Mouse (Mus musculus): Measurements from ENCODE around the gene Gpr83.
"Not testable (repeated sequence)": the region's sequence is repeated elsewhere in the genome, so short reads cannot be mapped to it uniquely, and the experiment has no call there.

Gene Gpr83

GRCm38 (mm10) chr9:14868326-14868725 is 8.3 kb downstream of the Gpr83 start:
- in situ Hi-C loops (cut with MseI, MboI) = loop anchor here (5.0 to 10.0 kb wide), 2 partner anchors 146 to 149 kb away; no protein-coding TSS in a partner anchor

GRCm38 (mm10) chr9:14870377-14870776 is 10.4 kb downstream of the Gpr83 start:
- in situ Hi-C loops (cut with MseI, MboI) = no loop called here

- in situ Hi-C loops (cut with MseI, MboI) = no loop called here
Observed at GRCm38 (mm10) chr9:14870802-14871201, 10.8 kb downstream of the Gpr83 start.

- in situ Hi-C loops (cut with MseI, MboI) = no loop called here
Observed at GRCm38 (mm10) chr9:14871536-14871935, 11.5 kb downstream of the Gpr83 start.

- in situ Hi-C loops (cut with MseI, MboI) = no loop called here
Observed at GRCm38 (mm10) chr9:14872181-14872930, 12.3 kb downstream of the Gpr83 start.

GRCm38 (mm10) chr9:14875743-14876507 is 15.9 kb downstream of the Gpr83 start:
- in situ Hi-C loops (cut with MseI, MboI) = no loop called here

- in situ Hi-C loops (cut with MseI, MboI) = not testable (repeated sequence)
Observed at GRCm38 (mm10) chr9:14876566-14876965, 16.6 kb downstream of the Gpr83 start.

GRCm38 (mm10) chr9:14884641-14885040 is 24.6 kb downstream of the Gpr83 start:
- in situ Hi-C loops (cut with MseI, MboI) = no loop called here

GRCm38 (mm10) chr9:14885151-14885550 is 25.1 kb downstream of the Gpr83 start:
- in situ Hi-C loops (cut with MseI, MboI) = no loop called here

- in situ Hi-C loops (cut with MseI, MboI) = no loop called here
Observed at GRCm38 (mm10) chr9:14885954-14886353, 25.9 kb downstream of the Gpr83 start.

GRCm38 (mm10) chr9:14887787-14888382 is 27.9 kb downstream of the Gpr83 start:
- in situ Hi-C loops (cut with MseI, MboI) = no loop called here

- in situ Hi-C loops (cut with MseI, MboI) = no loop called here
Observed at GRCm38 (mm10) chr9:14888671-14889070, 28.7 kb downstream of the Gpr83 start.

GRCm38 (mm10) chr9:14890699-14891098 is 30.7 kb downstream of the Gpr83 start:
- in situ Hi-C loops (cut with MseI, MboI) = no loop called here

GRCm38 (mm10) chr9:14891891-14892290 is 31.9 kb downstream of the Gpr83 start:
- in situ Hi-C loops (cut with MseI, MboI) = no loop called here

- in situ Hi-C loops (cut with MseI, MboI) = no loop called here
Observed at GRCm38 (mm10) chr9:14893388-14893787, 33.4 kb downstream of the Gpr83 start.

- in situ Hi-C loops (cut with MseI, MboI) = no loop called here
Observed at GRCm38 (mm10) chr9:14894628-14895027, 34.6 kb downstream of the Gpr83 start.

GRCm38 (mm10) chr9:14895237-14895835 is 35.3 kb downstream of the Gpr83 start:
- in situ Hi-C loops (cut with MseI, MboI) = no loop called here

GRCm38 (mm10) chr9:14897102-14897501 is 37.1 kb downstream of the Gpr83 start:
- in situ Hi-C loops (cut with MseI, MboI) = no loop called here

- in situ Hi-C loops (cut with MseI, MboI) = no loop called here
Observed at GRCm38 (mm10) chr9:14901757-14902156, 41.7 kb downstream of the Gpr83 start.

GRCm38 (mm10) chr9:14902416-14902815 is 42.4 kb downstream of the Gpr83 start:
- in situ Hi-C loops (cut with MseI, MboI) = no loop called here

- in situ Hi-C loops (cut with MseI, MboI) = no loop called here
Observed at GRCm38 (mm10) chr9:14903006-14903405, 43.0 kb downstream of the Gpr83 start.
